Mouse (Mus musculus) activated CD4-positive, CD25-positive, alpha-beta regulatory T cell, adult 4 months (primary cell): Measurements from ENCODE around the gene Thumpd3. TPM values are rescaled to one million over a fixed set of nuclear protein-coding genes. Genes with fewer than 3 reads are reported as not detected.
A peak's percentile ranks its signal among the peaks of the same experiment; 100 is the strongest.

ENCODE experiments used
- ATAC-seq: one replicate; pipeline ENCODE4 v1.8.0; 2017
- polyA plus RNA-seq, 2 experiments: library from polyadenylated mRNA; unstranded; fragments of 100-300 nt; shearing (Covaris generic); gene quantifications; one replicate each; pipeline ENCODE4 v1.2.1; 2017

Thumpd3 gene
- polyA plus RNA-seq, 2 experiments from 2014 or later = 88.0 to 94.9 TPM

DNA sequence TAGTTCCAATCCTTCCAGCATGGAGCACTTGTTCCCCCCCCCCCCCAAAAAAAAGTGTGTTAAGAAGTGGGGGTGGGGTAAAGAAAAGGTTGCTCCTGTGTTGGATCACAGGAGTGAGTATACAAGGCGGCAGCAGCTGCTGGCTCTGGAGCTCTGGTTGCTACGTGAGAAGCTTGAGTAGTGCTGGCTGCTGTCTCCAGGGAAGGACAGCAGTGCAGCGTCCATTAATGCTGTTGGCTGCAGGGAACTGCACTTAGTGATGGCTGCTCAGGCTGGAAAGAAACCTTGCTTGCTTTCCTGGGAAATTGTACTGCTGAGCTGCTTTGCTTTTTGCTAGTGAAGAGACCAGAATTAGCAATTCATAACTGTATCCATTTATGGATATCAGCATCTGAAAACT is 33.5 kb downstream of the Thumpd3 start:
- ATAC-seq = no peak

DNA sequence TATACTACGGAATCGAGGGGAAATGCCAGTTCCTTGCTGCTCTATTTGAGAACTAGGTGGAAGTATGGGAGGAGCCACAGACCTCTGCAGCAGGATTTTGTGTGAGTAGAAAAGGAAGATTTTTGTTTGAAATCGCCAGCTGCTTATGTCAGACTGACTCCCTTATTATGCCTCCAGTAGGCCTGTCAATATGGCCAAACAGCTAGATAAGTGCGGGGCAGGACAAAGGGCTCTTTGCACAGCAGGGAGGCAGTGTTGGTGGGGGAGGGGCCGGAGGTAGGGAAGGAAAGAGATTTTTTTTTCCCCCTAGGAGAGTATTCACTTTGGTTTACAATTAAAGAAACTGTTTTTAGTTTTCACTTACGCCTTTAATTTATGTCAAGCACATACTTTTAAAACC is 36.2 kb downstream of the Thumpd3 start:
- ATAC-seq = no peak

DNA sequence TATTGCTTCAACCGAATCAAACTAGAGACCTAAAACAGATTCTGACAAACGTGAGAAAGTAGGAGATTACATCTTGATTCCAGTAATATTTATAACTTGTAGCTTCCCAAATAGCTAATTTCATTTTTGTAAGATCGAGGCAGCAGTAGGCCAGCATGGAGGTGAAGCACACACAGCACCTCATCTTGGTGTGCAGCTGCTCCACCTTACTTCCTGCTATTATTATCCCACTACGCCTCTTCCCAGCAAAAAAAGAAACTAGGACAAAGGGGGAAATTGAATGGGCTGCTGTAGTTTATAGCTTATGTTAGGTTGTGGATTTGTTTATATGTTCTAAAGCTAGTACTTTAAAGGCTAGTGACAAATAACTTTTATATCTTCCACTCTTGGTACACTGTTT is 38.6 kb downstream of the Thumpd3 start:
- no peak for ATAC-seq

DNA sequence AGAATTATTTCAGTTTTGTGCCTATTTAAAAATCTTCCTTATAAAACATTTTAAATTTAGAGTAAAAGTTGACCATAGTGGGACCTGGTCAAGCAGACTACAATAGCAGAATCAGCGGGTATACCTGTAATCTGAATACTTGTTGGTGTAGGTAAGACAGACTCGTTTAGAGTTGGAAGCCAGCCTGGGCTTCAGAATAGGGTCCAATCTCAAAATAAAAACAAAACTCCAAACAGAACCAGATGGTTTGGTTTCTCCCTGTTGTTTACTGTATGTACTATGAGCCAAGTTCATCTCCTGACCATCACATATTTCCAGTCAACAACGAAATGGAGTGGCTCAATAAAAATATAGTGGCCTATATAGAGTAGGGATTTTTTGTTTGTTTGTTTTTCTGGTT is 47.2 kb downstream of the Thumpd3 start:
- ATAC-seq = no peak

DNA sequence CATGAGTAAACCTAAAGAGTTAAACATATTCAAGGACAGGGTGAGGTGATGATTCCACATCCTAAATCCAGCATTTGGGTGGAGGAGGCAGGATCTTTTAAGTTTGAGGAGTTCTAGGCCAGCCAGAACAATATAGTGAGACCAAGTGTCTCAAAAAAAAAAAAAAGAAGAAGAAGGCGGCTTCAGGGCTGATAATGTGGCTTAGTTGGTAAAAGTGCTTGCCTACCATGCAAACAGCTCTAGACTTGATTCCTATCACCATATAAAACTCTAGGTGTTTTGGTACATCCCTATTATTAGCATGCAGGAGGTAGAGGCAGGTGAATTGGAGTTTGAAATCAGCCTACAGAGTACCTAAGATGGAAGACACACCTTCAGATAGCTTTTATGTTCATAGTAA is 49.5 kb downstream of the Thumpd3 start:
- ATAC-seq = no peak

DNA sequence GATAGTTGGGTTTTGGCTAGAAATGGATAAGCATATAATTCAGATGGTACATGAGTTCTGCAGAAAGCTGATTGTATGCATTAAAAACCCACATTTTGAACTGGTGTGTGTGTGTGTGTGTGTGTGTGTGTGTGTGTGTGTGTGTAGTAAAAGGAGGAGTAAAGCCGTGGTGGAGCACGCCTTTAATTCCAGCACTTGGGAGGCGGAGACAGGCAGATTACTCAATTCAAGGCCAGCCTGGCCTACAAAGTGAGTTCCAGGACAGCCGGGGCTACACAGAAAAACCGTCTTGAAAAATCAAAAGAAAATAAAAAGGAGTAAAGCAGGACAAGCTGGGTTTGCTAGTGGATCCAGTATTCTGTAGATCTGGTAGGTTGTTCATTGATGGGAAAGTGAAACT is 51.6 kb downstream of the Thumpd3 start:
- no peak for ATAC-seq

DNA sequence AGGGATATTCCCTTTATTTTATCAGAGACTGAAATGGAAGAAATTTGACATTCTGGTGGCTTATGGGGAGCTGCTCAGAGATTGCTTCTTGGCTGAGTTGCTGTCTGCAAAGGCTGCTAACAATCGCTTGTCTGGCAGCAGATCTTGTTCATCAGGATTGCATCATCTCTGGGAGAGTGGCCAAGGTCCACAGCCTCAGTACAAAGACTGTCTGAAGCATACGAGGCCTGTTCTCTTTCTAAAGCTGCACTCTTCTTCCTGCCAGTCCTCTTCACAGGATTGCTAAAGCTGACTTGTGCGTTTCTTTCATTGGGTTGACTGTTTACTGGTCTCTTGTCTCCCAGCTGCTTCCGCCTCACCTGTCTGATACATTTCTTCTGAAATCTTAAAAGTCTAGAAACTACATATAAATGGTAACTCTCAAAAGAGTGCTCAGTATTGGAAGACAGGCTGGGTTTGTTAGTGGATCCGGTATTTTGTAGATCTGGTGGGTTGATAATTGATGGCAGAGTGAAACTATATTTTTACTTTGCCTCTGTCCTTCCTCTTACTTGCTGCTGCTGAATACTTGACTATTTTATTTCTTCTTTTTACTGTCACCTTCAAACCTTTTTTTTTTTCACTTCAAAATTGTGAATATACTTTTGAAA is 53.7 kb downstream of the Thumpd3 start:
- no peak for ATAC-seq

DNA sequence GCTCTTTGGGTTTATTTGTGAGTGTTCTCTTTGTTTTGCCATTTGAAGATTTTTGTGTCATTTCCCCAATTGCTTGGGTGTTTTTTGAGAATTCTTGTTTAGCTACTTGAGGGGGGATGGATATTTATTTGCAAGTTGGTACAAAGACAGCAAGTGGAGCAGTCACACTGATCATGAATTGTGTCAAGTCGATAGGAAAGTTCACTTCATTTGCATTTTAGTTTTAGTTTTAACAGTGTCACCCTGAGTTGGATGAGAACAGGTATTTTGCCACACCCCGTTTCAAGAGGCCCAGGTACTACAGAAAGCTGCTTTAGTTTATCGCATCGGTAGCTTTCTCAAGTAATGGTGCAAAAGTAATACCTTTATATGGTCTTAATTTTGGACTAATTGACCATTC is 56.5 kb downstream of the Thumpd3 start:
- no peak for ATAC-seq

DNA sequence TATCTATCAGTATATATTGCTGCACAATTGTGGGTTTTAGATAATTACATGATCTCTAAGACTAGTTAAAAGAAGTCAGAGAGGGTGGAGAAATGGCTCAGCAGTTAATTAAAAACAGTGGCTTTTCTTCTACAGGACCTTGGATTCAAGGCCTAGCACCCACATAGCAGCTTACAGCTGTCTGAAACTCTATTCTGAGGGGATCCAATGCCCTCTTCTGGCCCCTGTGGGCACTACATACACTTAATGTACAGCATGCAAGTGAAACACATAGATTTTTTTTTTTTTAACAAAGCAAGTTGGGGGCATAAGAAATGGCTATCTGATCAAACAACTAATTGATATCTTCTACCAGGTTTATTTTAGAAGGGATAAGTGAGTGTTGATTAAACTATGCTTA is 57.7 kb downstream of the Thumpd3 start:
- peak; percentile 70 for ATAC-seq

DNA sequence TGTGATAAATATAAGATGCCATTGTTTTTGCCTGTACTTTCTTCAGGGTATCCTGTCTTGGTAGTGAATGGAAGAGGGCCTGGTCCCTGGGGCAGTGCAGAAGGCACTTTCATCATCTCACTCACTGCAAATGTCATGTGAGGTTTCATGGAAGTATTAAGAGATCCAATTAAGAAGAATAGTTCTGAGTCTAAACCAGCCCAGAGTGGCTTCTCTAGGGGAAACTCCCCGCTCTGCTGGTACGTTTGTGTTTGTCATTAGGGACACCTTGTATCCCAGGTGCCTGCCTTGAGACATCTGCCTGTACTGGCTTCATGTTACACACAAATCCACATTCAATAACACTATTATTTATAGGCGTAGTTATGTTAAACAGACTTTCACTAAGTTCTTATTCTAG is 63.4 kb downstream of the Thumpd3 start:
- ATAC-seq = no peak

DNA sequence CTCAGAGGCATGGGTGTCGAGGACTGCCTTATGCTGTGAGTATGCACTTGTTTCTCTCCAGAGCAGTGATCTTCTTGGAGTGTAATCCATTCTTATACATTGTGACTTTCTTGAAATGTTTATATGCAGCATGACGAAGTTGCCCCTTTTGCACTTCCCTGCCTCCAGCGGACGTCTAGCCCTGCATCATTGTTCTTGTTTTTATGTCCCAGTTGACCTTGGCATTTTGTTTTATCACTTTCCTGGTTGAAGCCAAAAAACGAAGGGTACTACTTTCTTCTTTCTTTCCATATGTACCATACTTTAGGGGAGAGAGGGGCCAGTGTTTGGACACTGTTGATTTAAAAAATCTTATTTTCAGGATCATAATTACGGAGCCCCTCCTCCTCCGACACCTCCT is 63.9 kb downstream of the Thumpd3 start:
- no peak for ATAC-seq

Other genes starting within 250 kb of the Thumpd3 start
- gene Srgap3, start 99.0 kb upstream of the Thumpd3 start, polyA plus RNA-seq = under 1 TPM; 0.29 to 0.31 TPM
- 10 to 100 TPM; 31.1 to 33.0 TPM for gene Setd5, start 31.1 kb downstream of the Thumpd3 start, polyA plus RNA-seq
- 1 to 10 TPM in 1 of 2 experiments, not detected in 1; 1.2 TPM for gene Lhfpl4, start 149.2 kb downstream of the Thumpd3 start, polyA plus RNA-seq
- gene Mtmr14, start 191.6 kb downstream of the Thumpd3 start, polyA plus RNA-seq = 10 to 100 TPM; 15.1 to 16.7 TPM
- under 1 TPM; 0.08 to 0.20 TPM for gene Cpne9, start 236.1 kb downstream of the Thumpd3 start, polyA plus RNA-seq